Mouse (Mus musculus): ENCODE measurements around the gene Gm20388. TPM values are rescaled to one million over a fixed set of nuclear protein-coding genes. Genes with fewer than 3 reads are reported as not detected.

The Gm20388 gene
- polyA plus RNA-seq, 1 experiment from 2014 or later, result 7.4 TPM

DNA sequence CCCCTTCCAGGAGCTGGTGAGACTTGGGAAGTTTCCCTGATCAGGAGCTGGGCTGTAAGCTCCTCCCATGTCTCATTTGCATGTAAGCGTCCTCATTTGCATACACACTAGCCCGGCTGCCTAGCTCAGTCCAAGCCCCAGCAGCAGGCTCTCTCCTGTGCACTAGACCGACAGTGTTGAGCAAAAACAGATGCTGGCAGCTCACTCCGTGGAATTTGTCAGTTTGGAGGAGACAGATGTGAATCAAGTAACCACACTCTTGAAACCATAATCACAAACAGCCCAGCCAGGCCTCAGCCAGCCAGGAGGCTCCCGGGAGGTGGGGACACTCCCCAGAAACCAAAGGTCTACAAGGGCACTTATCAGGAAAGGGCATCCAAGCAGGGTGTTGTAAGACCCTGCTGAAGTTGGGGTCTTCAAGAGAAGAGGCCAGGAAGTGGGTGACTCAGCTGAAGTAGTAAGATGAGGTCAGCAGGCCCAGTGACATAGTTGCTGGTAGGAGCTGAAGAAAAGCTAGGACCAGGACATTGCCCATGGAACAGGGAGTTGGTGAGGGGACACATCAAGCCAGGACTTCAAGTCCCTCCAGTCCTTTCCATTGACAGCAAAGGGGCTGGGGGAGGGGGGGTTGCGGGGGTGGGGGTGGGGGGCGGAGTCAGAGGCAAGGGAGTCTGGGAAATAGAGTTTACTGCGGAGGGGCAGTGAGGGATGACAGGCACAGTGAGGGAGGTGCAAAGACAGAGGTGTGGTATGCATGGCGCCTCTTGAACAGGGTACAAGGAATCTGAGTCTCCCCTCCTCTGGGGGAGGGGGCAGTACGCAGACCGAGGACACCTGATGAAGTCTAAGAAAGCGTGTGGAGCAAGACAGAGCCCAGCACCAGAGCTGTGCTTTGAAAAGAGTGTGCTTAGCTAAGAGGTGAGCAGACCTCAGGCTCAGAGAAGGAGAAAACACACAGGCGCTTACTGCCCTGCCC, 306.5 kb downstream of the Gm20388 start:
- H3K27ac ChIP-seq, result peak overlapping the region; percentile 88
- 19% methylated on average over 12 of the region's 13 CpGs for WGBS
- H3K9me3 ChIP-seq (replicated peaks), result no peaks in the 10 kb centered on the region
- peak overlapping the region; percentile 12; the same call in 1 of the 2 replicates for H3K4me2 ChIP-seq
- peak; percentile 71 for ATAC-seq (replicated peaks; ENCODE audit: low FRiP score)
- peaks cover 48% of the 10 kb centered on the region for H3K4me1 ChIP-seq
- H3K27me3 ChIP-seq, result peaks cover 18% of the 10 kb centered on the region; the same call in 1 of the 2 replicates
- no peak overlapping the region for H3K4me3 ChIP-seq (replicated peaks)
- no peak overlapping the region for H3K9ac ChIP-seq
- no peaks in the 10 kb centered on the region for H3K36me3 ChIP-seq

GRCm38 (mm10) chr8:120222548-120222947, 311.9 kb downstream of the Gm20388 start:
- Histone ChIP-seq H3K27me3 (0 out of 2 replicates have a peak, but pooled peaks cover 17% of the 10 kb centered on the region), H3K4me2 (0 out of 2 replicates have a peak overlapping the region, but pooled peaks have one; percentile 5), H3K4me1 (peaks cover 50% of the 10 kb centered on the region), H3K4me3 (replicated peaks) (no peak overlapping the region), H3K27ac (no peak overlapping the region), H3K9ac (0 out of 2 replicates have a peak overlapping the region, but pooled peaks have one; percentile 24), H3K9me3 (replicated peaks) (no peaks in the 10 kb centered on the region), H3K36me3 (no peaks in the 10 kb centered on the region)
- WGBS, result 13% methylated on average over 11 of the region's 11 CpGs
- ATAC-seq (replicated peaks; ENCODE audit: low FRiP score), result no peak

DNA sequence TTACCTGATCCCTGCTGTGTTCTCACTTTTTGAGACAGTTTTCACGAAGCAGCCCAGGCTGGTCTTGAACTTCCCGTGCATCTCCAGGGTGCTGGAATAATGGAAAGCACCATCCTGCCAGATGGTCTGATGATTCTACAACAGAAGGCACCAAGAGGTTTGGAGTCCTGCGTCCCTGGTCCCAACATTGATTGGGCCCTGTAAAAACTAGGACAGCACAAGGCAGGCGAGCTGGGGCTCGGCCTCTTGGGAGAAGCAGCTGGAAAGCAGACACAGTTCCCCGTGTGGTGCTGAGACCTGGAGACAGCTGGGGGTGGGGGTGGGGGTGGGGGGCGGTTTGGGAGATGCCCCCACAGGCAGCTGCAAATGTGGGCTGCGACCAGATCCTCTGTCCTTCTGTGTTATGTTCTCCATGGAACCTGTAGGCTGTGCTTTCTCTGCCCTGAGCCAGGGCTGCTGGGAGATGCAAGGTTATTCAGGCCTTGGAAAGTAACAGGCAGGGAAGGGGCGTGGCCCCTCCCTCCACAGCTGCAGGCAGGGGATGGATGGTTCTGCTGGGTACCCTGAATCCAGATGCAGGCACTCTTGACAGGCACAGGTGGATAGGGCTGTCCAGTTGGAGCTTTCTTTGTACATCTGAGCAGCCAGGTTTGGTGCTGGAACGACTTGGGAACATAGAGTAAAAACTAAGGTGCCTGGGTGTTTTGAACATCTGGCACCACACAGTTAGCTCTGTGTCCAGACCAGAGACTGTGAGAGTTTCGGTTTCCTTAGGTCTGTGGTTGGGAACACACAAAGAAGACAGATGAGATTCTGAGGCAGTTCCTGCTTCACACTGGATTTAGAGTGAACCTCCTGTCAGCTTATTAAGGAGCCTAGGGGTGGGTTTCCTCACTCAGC, 314.1 kb downstream of the Gm20388 start:
- H3K27ac ChIP-seq, result no peak overlapping the region

GRCm38 (mm10) chr8:120225421-120226151, 314.9 kb downstream of the Gm20388 start:
- Histone ChIP-seq H3K4me1 (peaks cover 68% of the 10 kb centered on the region), H3K27ac (no peak overlapping the region), H3K9me3 (replicated peaks) (no peaks in the 10 kb centered on the region), H3K9ac (no peak overlapping the region), H3K4me3 (replicated peaks) (no peak overlapping the region), H3K4me2 (no peak overlapping the region), H3K27me3 (peaks cover 34% of the 10 kb centered on the region), H3K36me3 (no peaks in the 10 kb centered on the region)
- no peak for ATAC-seq (replicated peaks; ENCODE audit: low FRiP score)
- WGBS, result 57% methylated on average over 10 of the region's 10 CpGs

More for the DNA sequence above, 314.1 kb downstream of the Gm20388 start:
- ATAC-seq (replicated peaks; ENCODE audit: low FRiP score), result no peak
- WGBS, result 48% methylated on average over 11 of the region's 11 CpGs
- Histone ChIP-seq H3K36me3 (no peaks in the 10 kb centered on the region), H3K4me3 (replicated peaks) (no peak overlapping the region), H3K9me3 (replicated peaks) (no peaks in the 10 kb centered on the region), H3K4me2 (no peak overlapping the region), H3K9ac (no peak overlapping the region), H3K4me1 (peaks cover 60% of the 10 kb centered on the region), H3K27me3 (peaks cover 30% of the 10 kb centered on the region)

DNA sequence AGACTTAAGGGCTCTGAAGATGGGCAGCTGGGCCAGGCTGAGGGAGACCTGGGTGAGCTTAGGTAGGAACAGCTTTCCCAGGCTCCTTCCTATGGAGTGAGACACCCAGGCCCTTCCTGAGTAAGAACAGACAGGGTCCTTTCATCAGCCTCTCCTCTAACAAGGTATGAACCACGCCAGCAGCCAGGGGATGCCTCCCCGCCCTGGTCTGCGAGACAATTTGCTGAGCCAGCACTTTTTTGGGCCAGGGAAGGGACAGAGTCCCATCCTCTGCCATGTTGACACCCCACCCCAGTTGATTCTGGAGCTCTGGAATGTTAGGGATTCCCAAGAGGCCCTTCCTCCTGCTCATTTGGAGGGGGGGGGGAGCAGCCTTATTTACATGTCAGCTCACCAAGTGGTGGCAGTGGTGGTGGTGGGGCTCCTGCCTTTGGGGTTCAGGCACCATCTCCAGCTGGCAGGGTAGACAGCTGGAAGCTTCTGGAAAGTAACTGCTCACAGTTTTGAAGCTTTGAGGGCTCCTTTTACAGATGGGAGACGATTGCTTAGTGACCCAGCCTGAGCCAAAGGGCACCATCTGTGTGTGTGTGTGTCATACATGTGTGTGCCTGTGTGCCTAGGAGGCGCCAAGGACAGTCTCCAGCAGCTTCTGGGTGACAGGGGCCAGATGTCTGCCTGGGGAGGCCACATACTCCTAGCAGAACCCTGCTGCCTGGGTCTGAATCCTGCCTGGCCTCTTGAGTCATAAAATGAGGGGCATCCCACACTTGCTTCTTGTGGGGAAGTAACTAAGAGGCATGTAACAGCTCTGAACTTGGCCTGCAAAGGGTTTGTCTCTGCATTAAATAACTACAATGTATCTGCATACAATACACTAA, 316.3 kb downstream of the Gm20388 start:
- no peak for ATAC-seq (replicated peaks; ENCODE audit: low FRiP score)
- H3K36me3 ChIP-seq, result no peaks in the 10 kb centered on the region
- H3K27ac ChIP-seq, result peak overlapping the region; percentile 62
- H3K27me3 ChIP-seq, result peaks cover 39% of the 10 kb centered on the region
- 57% methylated on average over 5 of the region's 5 CpGs for WGBS
- peaks cover 78% of the 10 kb centered on the region for H3K4me1 ChIP-seq
- no peak overlapping the region for H3K4me2 ChIP-seq
- no peak overlapping the region for H3K4me3 ChIP-seq (replicated peaks)
- H3K9me3 ChIP-seq (replicated peaks), result no peaks in the 10 kb centered on the region
- no peak overlapping the region for H3K9ac ChIP-seq

- ATAC-seq (replicated peaks; ENCODE audit: low FRiP score), result no peak
- peaks cover 78% of the 10 kb centered on the region for H3K4me1 ChIP-seq
- no peaks in the 10 kb centered on the region for H3K9me3 ChIP-seq (replicated peaks)
- H3K27ac ChIP-seq, result peak overlapping the region; percentile 62
- no peak overlapping the region for H3K9ac ChIP-seq
- H3K27me3 ChIP-seq, result peaks cover 42% of the 10 kb centered on the region
- H3K4me3 ChIP-seq (replicated peaks), result peak overlapping the region; percentile 70
- no peaks in the 10 kb centered on the region for H3K36me3 ChIP-seq
- H3K4me2 ChIP-seq, result peak overlapping the region; percentile 98
Observed at GRCm38 (mm10) chr8:120227578-120227876, 316.9 kb downstream of the Gm20388 start.

DNA sequence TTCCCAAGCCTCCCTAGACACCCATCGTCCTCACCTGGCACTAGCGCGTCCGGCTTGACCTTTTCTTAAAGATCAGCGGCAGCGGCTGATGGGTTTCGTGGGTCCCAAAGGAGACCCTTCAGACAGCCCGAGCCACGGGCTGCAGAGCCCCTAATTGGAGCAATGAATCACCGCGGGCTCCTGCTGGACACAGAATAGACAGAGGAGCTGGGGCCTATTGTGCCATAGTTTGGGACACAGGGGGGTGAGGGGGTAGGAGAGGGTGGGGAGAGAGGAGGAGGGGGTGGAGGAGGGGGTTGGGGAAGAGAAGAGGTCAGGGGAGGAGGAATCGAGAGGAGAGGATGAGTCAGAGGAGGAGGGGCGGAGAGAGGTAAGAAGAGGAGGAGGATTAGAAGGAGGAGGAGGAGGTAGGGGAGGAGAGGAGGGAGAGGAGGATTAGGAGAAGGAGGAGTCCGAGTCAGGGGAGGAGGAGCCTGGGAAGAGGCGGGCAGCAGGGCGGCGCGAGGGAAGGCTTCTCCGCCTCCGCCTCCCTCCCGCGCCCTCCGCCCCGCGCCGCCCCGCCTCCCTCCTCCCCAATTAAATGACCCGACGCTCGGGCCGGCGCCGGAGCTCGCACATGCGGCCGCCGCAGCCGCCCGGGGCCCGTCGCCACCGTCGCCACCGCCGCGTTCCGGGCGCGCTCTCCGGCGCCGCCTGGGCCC, 317.4 kb downstream of the Gm20388 start, which contains the start of gene Gse1:
Gse1 (plus strand) TSS at position 566 of the 701 bp plus-strand sequence.
- H3K9me3 ChIP-seq (replicated peaks), result no peaks in the 10 kb centered on the region
- ATAC-seq (replicated peaks; ENCODE audit: low FRiP score), result peak; percentile 70
- peaks cover 78% of the 10 kb centered on the region for H3K4me1 ChIP-seq
- H3K9ac ChIP-seq, result peak within 1 kb of the TSS; percentile 71
- peaks cover 42% of the 10 kb centered on the region for H3K27me3 ChIP-seq
- peak within 1 kb of the TSS; percentile 70 for H3K4me3 ChIP-seq (replicated peaks)
- H3K4me2 ChIP-seq, result peak within 1 kb of the TSS; percentile 98
- peak within 1 kb of the TSS; percentile 62 for H3K27ac ChIP-seq
- no peaks in the 10 kb centered on the region for H3K36me3 ChIP-seq
- WGBS, result 2% methylated on average over 36 of the region's 52 CpGs

DNA sequence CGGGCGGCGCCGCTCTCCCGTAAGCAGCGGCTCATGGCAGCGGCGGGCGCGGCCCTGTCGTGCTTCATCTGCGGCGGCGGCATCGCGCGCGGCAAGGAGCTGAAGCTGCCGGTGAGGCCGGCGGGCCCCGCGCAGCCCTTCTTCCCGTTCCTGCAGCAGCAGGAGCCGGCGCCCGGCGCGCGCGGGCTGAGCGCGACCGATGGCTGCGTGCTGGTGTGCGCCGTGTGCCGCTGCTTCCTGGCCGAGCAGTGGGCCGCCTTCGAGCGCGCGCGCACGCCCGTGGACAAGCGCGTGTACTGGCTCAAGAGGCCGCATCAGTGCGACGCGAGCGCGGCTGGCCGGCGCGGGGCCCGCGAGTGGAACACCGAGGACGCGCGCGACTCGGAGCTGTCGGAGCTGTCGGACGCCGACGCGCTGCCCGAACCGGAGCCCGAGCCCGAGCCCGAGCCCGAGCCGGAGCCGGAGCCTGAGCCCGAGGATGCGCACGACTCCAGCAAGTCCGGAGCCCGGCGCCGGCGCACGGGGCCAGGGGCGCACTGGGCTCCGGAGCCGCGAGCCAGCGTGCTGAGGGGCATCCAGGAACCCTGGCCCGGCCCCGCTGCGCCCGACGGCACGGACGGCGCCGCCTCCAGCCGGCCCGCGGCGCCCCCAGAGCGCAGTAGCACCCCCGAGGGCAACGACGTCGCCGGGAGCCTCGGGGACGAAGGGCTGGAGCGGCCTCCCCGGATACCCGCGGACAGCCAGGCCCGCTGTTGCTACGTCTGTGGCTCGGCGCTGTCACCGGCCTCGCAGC, 318.3 kb downstream of the Gm20388 start:
- H3K27ac ChIP-seq, result peak overlapping the region; percentile 45
- H3K36me3 ChIP-seq, result no peaks in the 10 kb centered on the region
- peak; percentile 16; the same call in 1 of the 2 replicates for ATAC-seq (replicated peaks; ENCODE audit: low FRiP score)
- H3K27me3 ChIP-seq, result peaks cover 52% of the 10 kb centered on the region
- H3K9ac ChIP-seq, result peak overlapping the region; percentile 71
- WGBS, result under 1% methylated on average over 101 of the region's 125 CpGs
- H3K9me3 ChIP-seq (replicated peaks), result no peaks in the 10 kb centered on the region
- peaks cover 84% of the 10 kb centered on the region for H3K4me1 ChIP-seq
- peak overlapping the region; percentile 98 for H3K4me2 ChIP-seq
- peak overlapping the region; percentile 70 for H3K4me3 ChIP-seq (replicated peaks)

DNA sequence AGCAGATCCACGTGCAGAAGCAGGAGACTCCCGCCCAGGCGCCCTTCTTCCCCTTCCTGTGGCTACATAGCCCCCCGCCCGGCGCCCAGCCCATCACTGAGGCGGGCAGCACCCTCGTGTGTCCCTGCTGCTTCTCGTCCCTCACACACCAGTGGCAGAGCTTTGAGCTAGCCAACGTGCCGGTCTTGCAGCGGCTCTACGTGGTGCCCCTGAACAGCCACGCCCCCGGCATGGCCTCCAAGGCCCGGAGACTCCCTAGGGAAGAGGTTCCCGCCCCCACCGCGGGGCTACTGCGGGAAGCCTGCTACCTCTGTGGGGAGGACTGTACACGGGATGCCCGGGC, 318.9 kb downstream of the Gm20388 start:
- H3K9me3 ChIP-seq (replicated peaks), result no peaks in the 10 kb centered on the region
- no peaks in the 10 kb centered on the region for H3K36me3 ChIP-seq
- H3K27me3 ChIP-seq, result peaks cover 52% of the 10 kb centered on the region
- peak overlapping the region; percentile 98 for H3K4me2 ChIP-seq
- peak overlapping the region; percentile 71 for H3K9ac ChIP-seq
- peaks cover 86% of the 10 kb centered on the region for H3K4me1 ChIP-seq
- WGBS, result under 1% methylated on average over 22 of the region's 22 CpGs
- ATAC-seq (replicated peaks; ENCODE audit: low FRiP score), result peak; percentile 22; the same call in 1 of the 2 replicates
- H3K4me3 ChIP-seq (replicated peaks), result peak overlapping the region; percentile 70
- no peak overlapping the region for H3K27ac ChIP-seq

GRCm38 (mm10) chr8:120230081-120230480, 319.4 kb downstream of the Gm20388 start:
- 9% methylated on average over 22 of the region's 22 CpGs for WGBS
- H3K4me3 ChIP-seq (replicated peaks), result peak overlapping the region; percentile 70
- H3K4me1 ChIP-seq, result peaks cover 86% of the 10 kb centered on the region
- no peak for ATAC-seq (replicated peaks; ENCODE audit: low FRiP score)
- peaks cover 52% of the 10 kb centered on the region for H3K27me3 ChIP-seq
- no peaks in the 10 kb centered on the region for H3K36me3 ChIP-seq
- H3K9me3 ChIP-seq (replicated peaks), result no peaks in the 10 kb centered on the region
- peak overlapping the region; percentile 71 for H3K9ac ChIP-seq
- H3K4me2 ChIP-seq, result peak overlapping the region; percentile 98
- no peak overlapping the region for H3K27ac ChIP-seq
